Mouse (Mus musculus) lung, postnatal 0 days (tissue): Measurements from ENCODE around the gene Bhlhb9. TPM values are rescaled to one million over a fixed set of nuclear protein-coding genes. Genes with fewer than 3 reads are reported as not detected.
"Not testable (repeated sequence)": the region's sequence is repeated elsewhere in the genome, so short reads cannot be mapped to it uniquely, and the experiment has no call there.

Experiments used
- ATAC-seq: fragments of 200-750 bp; cut with Nextera tagmentation; 2 replicates; pipeline ENCODE4 v1.8.0; 2017; ENCODE audit warnings: moderate library complexity
- DNase-seq: peaks from one replicate; pipeline ENCODE4 v3.0.0-alpha.2; 2016; ENCODE audit warnings: low spot score
- H3K27ac ChIP-seq: fragments of 300-500 bp; sonication (generic); 2 replicates; pipeline ENCODE4 v1.5.1; 2014; ENCODE audit warnings: antibody characterized with exemption, mild to moderate bottlenecking, low read length, mixed read lengths
- H3K27me3 ChIP-seq: fragments of 300-500 bp; sonication (generic); replicated peaks from 2 replicates; pipeline ENCODE4 v1.6.1; 2014; ENCODE audit warnings: low read length, mixed read lengths; ENCODE audit not compliant: insufficient read depth
- H3K36me3 ChIP-seq: fragments of 300-500 bp; sonication (generic); 2 replicates; pipeline ENCODE4 v1.6.1; 2014; ENCODE audit warnings: low read length, mixed read lengths; ENCODE audit not compliant: insufficient read depth
- H3K4me1 ChIP-seq: fragments of 300-500 bp; sonication (generic); 2 replicates; pipeline ENCODE4 v1.6.1; 2014; ENCODE audit warnings: antibody characterized with exemption, low read depth, low read length, mixed read lengths; ENCODE audit not compliant: insufficient read depth
- H3K4me2 ChIP-seq: fragments of 300-500 bp; sonication (generic); replicated peaks from 2 replicates; pipeline ENCODE4 v1.6.1; 2014; ENCODE audit warnings: low read depth, mild to moderate bottlenecking, low read length, moderate library complexity, mixed read lengths
- H3K4me3 ChIP-seq: fragments of 300-500 bp; sonication (generic); 2 replicates; pipeline ENCODE4 v1.5.1; 2014; ENCODE audit warnings: low read depth, low read length
- H3K9ac ChIP-seq: fragments of 300-500 bp; sonication (generic); replicated peaks from 2 replicates; pipeline ENCODE4 v1.6.1; 2014; ENCODE audit warnings: low read depth, mild to moderate bottlenecking
- H3K9me3 ChIP-seq: fragments of 300-500 bp; sonication (generic); 2 replicates; pipeline ENCODE4 v1.6.1; 2016; ENCODE audit warnings: low read length, mixed read lengths
- CTCF ChIP-seq: IDR thresholded peaks from 2 replicates; pipeline ENCODE4 v1.5.1; 2016; ENCODE audit warnings: antibody characterized with exemption, mild to moderate bottlenecking
- EP300 ChIP-seq: IDR thresholded peaks from 2 replicates; pipeline ENCODE4 v1.6.1; 2016; ENCODE audit warnings: antibody characterized with exemption, mild to moderate bottlenecking, control low read depth
- whole genome bisulfite sequencing: fragments of 180-500 bp; shearing (Covaris S2); extraction: QIAGEN DNeasy Blood & Tissue Kit; methylation state at CpG from one replicate; pipeline ENCODE4 v1.1.7; 2014; 5-methylcytosine and 5-hydroxymethylcytosine counted together
- polyA plus RNA-seq: library from polyadenylated mRNA; unstranded; fragments of >200 nt; fragmentation: Nextera tagmentation; extraction: Ambion mirVana; gene quantifications from 2 replicates; pipeline ENCODE4 v1.2.1, GENCODE M21; 2015

Gene Bhlhb9
- polyA plus RNA-seq, 1 experiment from 2014 or later: 17.0 TPM

DNA sequence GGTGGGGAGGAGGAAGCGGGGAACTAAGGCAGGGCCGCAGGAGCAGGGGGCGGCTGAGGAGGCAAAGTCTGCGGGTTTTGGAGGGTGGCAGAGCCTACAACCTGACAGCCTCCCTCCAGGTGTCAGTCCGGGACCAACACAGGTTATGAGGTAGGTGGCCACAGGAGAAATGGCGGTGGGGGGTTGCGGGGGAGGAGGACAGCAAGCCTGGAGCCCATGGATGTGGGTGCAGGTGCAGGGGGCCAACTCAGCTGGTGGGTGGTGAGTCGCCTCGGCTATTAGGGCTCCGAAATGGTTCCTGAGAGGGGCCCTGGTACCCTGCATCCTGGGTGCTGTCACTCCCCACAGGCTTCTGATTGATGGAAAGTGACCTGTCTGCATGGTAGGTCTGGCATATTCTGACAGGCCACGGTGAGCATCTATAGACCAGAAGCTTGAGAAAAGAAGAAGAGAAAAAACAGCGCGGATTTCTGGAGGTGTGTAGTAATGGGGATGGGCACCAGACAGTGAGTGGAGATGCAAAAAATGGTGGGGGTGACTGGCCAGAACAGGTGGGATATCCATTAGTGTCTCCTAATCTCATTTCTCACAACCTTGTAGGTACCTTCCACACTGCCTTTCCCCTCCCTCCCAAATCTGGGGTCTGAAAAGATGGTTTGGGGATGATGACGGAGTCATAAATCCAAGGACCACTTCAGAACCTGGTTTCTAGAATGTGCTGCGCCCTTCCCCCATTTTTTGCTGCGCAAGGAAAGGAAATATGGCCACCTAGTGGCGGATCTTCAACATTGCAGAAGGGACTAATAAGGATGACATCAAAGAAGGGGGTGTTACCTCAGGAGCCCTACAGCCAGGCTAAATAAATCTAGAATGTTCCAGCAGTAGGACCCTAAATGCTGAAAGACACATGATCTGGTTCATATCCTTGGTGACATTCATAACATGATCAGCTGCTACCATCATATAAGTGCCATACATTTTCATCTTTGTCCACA lies 42.3 kb downstream of the Bhlhb9 start:
- WGBS: 7% methylated on average over 11 of the region's 17 CpGs

GRCm38 (mm10) chrX:135866806-135867205 lies 69.4 kb downstream of the Bhlhb9 start:
- H3K9ac ChIP-seq, H3K27ac ChIP-seq, H3K36me3 ChIP-seq, DNase-seq, H3K4me1 ChIP-seq, H3K4me2 ChIP-seq, ATAC-seq, H3K9me3 ChIP-seq, H3K27me3 ChIP-seq, H3K4me3 ChIP-seq: not testable (repeated sequence)
- 79% methylated on average over 9 of the region's 9 CpGs for WGBS

More for the DNA sequence above, 42.3 kb downstream of the Bhlhb9 start:
- Histone ChIP-seq H3K4me2 (peak overlapping the region; percentile 56), H3K4me3 (peak overlapping the region; percentile 18)
- not testable (repeated sequence) for ATAC-seq, H3K27ac ChIP-seq, H3K9ac ChIP-seq, H3K4me1 ChIP-seq, H3K27me3 ChIP-seq, H3K36me3 ChIP-seq, H3K9me3 ChIP-seq
- DNase-seq: peak; percentile 36
- TF ChIP-seq CTCF: peak; percentile 66

GRCm38 (mm10) chrX:135876679-135877078 lies 79.3 kb downstream of the Bhlhb9 start:
- H3K36me3 ChIP-seq: no peaks in the 10 kb centered on the region
- H3K9me3 ChIP-seq: no peaks in the 10 kb centered on the region
- DNase-seq: no peak
- H3K27ac ChIP-seq: no peak overlapping the region
- H3K9ac ChIP-seq: no peak overlapping the region
- no peak overlapping the region for H3K4me2 ChIP-seq
- H3K4me3 ChIP-seq: no peak overlapping the region
- 71% methylated on average over 1 of the region's 1 CpGs for WGBS
- H3K4me1 ChIP-seq: no peaks in the 10 kb centered on the region
- no peaks in the 10 kb centered on the region for H3K27me3 ChIP-seq
- TF ChIP-seq CTCF (no peak), EP300 (no peak)
- no peak for ATAC-seq

- TF ChIP-seq EP300 (no peak), CTCF (no peak)
- Histone ChIP-seq H3K27me3 (no peaks in the 10 kb centered on the region), H3K4me3 (no peak overlapping the region), H3K4me1 (no peaks in the 10 kb centered on the region), H3K9ac (no peak overlapping the region), H3K4me2 (no peak overlapping the region), H3K9me3 (no peaks in the 10 kb centered on the region), H3K27ac (no peak overlapping the region), H3K36me3 (no peaks in the 10 kb centered on the region)
- WGBS: 100% methylated on average over 1 of the region's 1 CpGs
- DNase-seq (no peak), ATAC-seq (no peak)
These were observed 82.2 kb downstream of the Bhlhb9 start for GRCm38 (mm10) chrX:135879626-135880025.

DNA sequence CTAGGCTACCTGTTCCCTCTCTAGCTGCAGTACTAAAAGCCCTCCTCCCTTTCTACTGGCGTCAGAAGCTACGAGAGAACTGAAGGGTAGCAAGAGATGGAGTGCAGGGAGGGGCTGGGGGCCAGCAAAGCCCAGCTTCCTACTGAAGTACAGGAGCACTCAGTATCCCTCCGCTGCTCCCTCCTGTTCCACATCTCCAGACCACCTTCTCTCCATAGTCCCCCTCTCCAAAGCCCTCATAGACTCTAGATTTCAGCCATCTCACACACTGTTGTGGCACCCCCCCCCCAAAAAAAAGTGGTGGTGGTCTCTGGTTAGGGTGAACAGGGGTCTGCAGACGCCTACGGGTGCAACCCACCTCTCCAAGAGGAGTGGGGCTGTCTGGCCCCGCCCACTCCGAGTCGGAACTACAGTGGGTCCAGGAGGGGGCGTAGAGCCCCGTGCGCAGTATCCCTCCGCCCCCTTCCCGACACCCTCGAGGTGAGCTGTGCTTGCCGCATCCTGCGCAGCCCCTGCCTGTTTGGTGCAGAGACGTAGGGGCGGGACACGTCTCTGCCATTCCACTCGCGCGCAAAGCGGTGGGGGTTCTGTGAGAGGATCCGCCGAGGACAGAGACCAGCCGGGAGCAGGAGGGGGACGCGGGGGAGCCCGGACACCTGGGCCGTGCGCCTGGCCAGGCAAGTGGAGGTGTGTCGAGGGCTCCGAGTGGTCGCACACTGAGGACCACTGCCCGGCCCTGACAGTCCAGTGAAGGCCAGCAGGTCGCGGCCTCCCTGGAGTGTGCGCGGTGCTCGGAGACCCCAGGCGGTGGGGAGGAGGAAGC lies 88.2 kb downstream of the Bhlhb9 start:
- Histone ChIP-seq H3K36me3 (no peaks in the 10 kb centered on the region), H3K4me3 (peak overlapping the region; percentile 62), H3K9ac (peak overlapping the region; percentile 58), H3K27me3 (no peaks in the 10 kb centered on the region), H3K27ac (peak overlapping the region; percentile 51; the same call in 1 of the 2 replicates), H3K4me2 (peak overlapping the region; percentile 67), H3K4me1 (no peaks in the 10 kb centered on the region), H3K9me3 (no peaks in the 10 kb centered on the region)
- 15% methylated on average over 38 of the region's 41 CpGs for WGBS
- DNase-seq (peak; percentile 77), ATAC-seq (peak; percentile 96)
- TF ChIP-seq EP300 (no peak), CTCF (peak; percentile 26)

DNA sequence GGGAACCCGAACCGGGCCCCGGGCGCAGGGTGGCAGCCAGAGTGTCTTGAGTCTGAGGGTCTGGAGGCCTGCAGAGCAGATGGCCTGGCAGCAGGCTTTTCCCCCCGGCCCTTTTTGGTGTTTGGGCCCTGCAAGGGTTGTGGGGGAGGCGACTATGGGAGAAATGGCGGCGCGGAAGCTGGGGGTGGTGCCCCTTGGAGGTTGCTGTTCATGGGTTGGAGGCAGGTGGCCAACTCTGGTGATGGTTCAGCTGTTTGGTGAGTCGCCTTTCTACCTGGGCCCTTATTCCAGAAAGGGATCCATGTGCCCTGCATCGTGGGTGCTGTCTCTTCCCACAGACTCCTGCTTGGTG lies 88.8 kb downstream of the Bhlhb9 start:
- no peaks in the 10 kb centered on the region for H3K36me3 ChIP-seq
- peak overlapping the region; percentile 62 for H3K4me3 ChIP-seq
- H3K9me3 ChIP-seq: no peaks in the 10 kb centered on the region
- no peak for TF ChIP-seq EP300
- no peaks in the 10 kb centered on the region for H3K27me3 ChIP-seq
- ATAC-seq: peak; percentile 16
- H3K4me1 ChIP-seq: no peaks in the 10 kb centered on the region
- WGBS: 15% methylated on average over 11 of the region's 11 CpGs
- DNase-seq: peak; percentile 26
- H3K27ac ChIP-seq: peak overlapping the region; percentile 51; the same call in 1 of the 2 replicates
- H3K9ac ChIP-seq: peak overlapping the region; percentile 58
- peak overlapping the region; percentile 67 for H3K4me2 ChIP-seq
